Mouse (Mus musculus) mouse embryonic stem cell (cell line): Measurements from ENCODE around the gene Gm17783.
"Not testable (repeated sequence)": the region's sequence is repeated elsewhere in the genome, so short reads cannot be mapped to it uniquely, and the experiment has no call there.

ENCODE experiments used
- in situ Hi-C, 2 experiments: fragments of 300-500 bp; cut with MboI; formaldehyde crosslinking; loops; 1 replicate in 1 of 2; 3 replicates in 1 of 2; pipeline ENCODE4 v1.14.3; 2019 to 2020; ENCODE audit warnings: low sequenced_read_pairs in 2 of 2, low pct_unique_long_range_greater_than_20kb in 1 of 2, mixed read lengths in 1 of 2; ENCODE audit not compliant: unreplicated experiment in 1 of 2

Gm17783 gene

DNA sequence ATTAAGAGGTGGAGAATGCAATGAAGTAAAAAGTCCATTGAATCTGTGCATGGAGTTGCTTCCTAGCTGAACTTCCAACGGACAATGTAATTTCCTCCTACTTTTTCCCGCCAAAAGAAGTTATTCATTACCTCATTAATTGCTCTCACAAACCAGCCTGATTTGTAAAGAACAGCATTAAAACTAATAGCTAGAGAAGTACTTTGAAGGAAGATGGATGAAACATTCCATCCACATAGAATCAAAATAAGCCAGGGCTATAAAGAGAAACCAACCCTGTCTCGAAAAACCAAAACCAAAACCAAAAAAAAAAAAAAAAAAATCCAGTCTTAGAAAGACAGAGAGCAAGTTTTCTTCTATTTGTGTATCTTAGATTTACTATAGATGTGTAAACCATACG is at the start of gene Gm17783:
Gene Gm17783 (minus strand): TSS at position 101 of the 400 bp plus-strand sequence.
- in situ Hi-C loops = no loop called here

DNA sequence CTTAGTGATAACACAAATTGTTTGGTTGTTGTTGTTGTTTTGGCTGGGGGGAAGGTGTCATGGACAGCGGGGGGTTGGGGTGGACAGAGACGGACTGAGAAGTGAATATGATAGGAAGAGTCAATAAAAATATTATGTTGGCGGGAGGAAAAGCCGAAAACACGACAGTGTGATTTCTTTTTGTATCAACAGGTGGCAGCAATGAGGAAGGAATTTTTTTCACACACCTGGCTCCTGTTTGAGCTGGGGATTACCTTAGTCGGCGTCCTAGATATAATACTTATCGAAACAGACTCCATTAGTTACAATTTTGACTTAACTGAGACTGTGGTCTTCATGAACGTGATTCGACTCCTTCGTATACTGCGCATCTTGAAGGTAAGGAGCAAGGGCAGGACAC is 48.0 kb upstream of the Gm17783 start:
- in situ Hi-C loops = no loop called here

- in situ Hi-C loops = no loop called here
Observed at GRCm38 (mm10) chr16:45572307-45572706, 40.5 kb upstream of the Gm17783 start.

DNA sequence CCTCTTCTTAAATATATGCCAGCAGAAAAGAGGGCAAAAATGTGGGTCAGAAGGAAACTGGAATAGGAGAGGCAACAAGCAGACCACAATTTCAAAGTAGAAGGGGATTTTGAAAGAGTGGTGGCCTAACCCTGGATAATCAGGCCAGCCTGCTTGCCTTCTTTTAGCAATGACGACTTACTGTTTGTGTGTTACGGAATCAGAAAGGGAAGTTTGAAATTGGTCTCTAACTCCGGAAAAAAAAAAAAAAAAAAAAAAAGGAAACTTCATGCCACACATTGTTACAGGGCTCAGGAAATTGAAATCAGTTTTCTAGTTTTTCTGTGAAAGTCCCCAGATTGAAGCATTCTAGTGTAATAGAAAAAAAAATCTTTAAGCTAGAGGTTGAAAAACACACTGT is 29.9 kb upstream of the Gm17783 start:
- in situ Hi-C loops = no loop called here

- in situ Hi-C loops = no loop called here
Observed at GRCm38 (mm10) chr16:45551579-45551978, 19.7 kb upstream of the Gm17783 start.

DNA sequence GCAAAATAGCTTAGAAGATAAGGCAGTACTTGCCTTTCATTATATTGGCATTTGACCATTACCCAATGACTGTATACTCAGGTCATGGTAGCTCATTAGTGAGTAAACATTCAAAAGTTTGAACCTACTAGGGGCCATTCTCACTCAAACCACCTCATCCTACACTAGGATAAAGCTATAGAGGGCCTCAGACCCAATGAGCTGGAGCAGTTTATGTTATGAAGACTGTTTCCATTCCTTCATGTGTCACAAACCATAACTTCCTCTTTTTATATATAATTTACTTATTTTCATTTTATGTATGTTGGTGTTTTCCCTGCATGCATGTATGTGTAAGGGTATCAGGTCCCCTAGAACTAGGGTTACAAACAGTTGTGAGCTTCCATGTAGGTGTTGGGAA is 16.1 kb upstream of the Gm17783 start:
- in situ Hi-C loops = no loop called here

- in situ Hi-C loops = no loop called here
Observed at GRCm38 (mm10) chr16:45544341-45544740, 12.5 kb upstream of the Gm17783 start.

DNA sequence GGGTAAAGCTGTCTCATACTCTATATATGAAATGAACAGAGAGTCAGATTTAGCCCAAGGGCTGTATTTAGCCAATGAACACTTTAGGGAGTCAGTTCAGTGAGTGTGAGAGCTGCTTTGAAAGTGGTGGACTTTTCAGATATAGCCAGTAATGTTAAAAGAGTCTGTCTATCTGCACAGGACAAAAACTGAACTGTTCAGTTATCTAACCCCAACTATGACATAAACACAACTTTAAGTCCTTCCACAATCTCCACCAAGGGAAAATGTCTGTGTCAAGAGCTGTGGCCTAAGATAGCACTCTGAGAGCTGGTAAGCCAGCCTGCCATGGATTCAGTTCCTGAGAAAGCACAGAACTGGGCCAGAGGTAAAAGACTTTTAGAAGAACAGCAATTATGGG is 10.3 kb upstream of the Gm17783 start:
- in situ Hi-C loops = no loop called here

DNA sequence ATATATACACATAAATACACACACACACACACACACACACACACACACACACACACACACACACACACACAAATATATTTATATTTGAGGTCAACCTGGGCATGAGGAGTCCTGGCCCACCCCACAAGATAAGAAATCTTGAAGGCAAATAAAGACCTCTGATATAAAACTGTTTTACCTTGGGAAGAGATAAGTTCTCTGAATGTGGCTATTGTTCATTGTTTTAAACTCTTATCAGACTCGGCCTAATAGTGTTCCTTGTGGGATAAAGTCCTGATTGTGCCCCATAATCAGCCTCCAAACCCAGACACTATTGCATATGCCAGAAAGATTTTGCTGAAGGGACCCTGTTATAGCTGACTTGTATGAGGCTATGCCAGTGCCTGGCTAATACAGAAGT is 6.5 kb upstream of the Gm17783 start:
- in situ Hi-C loops = not testable (repeated sequence)

DNA sequence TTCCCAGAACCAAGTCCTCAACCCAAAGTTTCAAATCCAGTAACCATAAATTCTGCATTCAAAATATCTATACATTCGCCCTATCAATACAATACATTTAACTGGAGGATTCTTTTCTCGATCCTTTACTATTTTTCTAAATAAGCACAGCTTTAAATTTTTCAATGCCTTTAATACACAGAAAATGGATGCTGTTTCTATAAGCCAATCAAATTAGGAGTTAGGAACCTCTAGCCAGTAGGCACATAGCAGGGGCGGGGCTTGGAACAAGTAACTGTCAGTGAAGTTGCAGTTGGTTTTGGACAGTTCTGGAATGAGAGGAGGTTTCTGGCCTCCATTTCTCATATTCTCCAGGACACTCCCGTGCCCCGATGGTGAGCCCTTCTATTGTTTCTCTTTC is 3.2 kb upstream of the Gm17783 start, which contains the start of gene Slc9c1:
Gene Slc9c1 (plus strand): TSS at position 301 of the 400 bp plus-strand sequence.
- in situ Hi-C loops = no loop called here

DNA sequence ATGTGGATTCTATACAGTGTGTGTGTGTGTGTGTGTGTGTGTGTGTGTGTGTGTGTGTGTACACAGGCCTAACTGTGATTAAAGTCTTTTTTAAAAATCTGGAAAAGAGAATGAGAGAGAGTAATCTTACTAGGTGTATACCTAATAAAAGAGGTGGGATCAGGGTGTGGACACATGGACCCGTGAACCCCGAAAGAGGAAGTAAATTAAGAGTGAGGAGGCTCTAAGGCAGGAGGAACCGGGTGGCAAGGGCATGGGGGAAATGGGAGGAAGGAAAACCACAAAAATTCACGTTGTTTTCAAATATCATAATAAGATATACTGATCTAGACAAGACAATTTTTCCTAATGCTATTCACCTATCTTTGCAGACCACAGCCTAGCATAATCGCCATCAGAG is 6.3 kb downstream of the Gm17783 start:
- in situ Hi-C loops = no loop called here

DNA sequence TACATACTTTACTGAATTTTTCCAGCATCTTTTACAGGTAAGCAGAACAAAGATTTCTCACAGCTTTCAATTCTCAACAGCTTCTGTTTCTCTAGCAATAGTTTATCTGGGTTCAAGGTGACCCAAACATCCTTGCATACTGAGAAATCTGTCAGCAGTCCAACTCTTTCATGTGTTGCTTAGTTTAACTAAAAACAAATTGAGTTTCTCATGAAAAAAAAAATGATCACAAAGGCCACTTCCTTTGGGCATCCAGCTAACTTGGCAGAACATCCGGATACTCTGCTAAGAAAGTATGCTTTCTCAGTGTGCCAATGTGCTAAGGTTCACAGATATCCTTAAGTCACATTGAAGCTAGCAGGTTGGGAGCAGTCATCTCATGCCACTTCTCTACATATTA is 36.5 kb downstream of the Gm17783 start:
- in situ Hi-C loops = no loop called here

DNA sequence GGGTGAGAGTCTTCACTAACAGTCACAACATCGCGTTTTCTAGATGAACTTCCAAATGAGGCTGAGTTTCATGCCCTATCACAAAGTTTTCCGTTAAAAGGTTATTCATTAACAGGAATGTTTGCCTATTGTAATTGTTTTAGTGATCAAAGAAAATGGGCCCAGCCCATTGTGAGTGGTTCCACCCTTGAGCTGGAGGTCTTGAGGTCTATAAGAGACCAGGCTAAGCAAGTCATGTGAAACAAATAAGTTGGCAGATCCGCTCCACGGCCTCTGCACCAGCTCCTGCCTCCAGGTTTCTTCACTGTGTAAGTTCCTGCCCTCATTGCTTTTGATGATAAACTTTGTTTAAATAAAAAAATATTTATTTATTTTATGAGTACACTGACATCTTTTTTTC is 38.9 kb downstream of the Gm17783 start, which contains the start of gene Gm609:
Gene Gm609 (minus strand): TSS at position 43 of the 400 bp plus-strand sequence.
- in situ Hi-C loops = no loop called here

DNA sequence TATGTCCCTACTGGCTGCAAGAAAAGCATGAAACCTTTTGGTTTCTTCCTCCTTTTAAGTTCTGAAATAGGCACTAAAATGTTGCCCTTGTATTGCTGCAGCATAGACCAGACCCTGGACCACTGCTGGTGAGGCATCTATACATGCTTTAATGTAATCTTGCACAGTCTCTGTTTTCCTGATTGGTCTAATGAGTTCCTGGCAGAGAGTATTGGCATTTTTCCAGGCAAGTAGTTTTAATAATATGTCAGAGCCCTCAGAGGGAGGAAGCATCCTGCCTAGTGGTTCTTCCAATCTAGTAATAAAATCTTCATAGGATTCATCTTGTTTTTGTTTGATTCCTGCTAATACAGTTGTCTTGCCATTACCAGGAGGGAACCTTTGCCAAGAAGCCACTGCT is 54.9 kb downstream of the Gm17783 start:
- in situ Hi-C loops = no loop called here

DNA sequence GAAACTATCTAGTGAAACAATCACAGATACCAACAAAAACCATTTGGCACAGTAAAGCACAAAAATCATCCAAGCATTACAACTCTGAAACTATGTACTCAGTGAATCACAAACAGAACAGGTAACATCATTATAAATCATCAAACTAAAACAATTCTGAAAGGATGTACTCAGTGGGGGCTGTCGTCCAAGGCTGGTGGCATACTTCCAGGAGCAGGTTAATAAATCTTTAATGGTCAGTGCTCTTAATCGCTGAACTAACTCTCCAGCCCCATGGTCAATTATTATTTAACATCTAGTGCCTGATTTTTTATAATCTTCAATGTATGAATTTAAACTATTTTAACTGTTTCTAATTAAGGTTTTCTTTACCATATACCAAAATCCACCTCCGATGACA is 60.0 kb downstream of the Gm17783 start:
- in situ Hi-C loops = not testable (repeated sequence)
